Mouse (Mus musculus) splenic B cell, adult 2 months (primary cell): ENCODE data around the gene Olfr666.
"Not testable (repeated sequence)": the region's sequence is repeated elsewhere in the genome, so short reads cannot be mapped to it uniquely, and the experiment has no call there.

Source experiments
- DNase-seq: peaks from one replicate; pipeline ENCODE4 v3.0.0-alpha.2; 2011; ENCODE audit warnings: low read depth, low spot score
- H3K27me3 ChIP-seq: 2 replicates; pipeline ENCODE4 v1.6.1; 2012; ENCODE audit warnings: mild to moderate bottlenecking, low read length, moderate library complexity, mixed read lengths; ENCODE audit not compliant: control insufficient read depth, poor library complexity, insufficient read depth, severe bottlenecking
- H3K36me3 ChIP-seq: 2 replicates; pipeline ENCODE4 v1.6.1; 2012; ENCODE audit warnings: mild to moderate bottlenecking, low read length, moderate library complexity, mixed read lengths; ENCODE audit not compliant: control insufficient read depth, poor library complexity, insufficient read depth, severe bottlenecking

Gene Olfr666

GRCm38 (mm10) chr7:104895852-104896251 is at the start of gene Olfr666:
Olfr666 (minus strand) TSS chr7:104895952.
- H3K36me3 ChIP-seq = no peaks in the 10 kb centered on the region
- no peak for DNase-seq

GRCm38 (mm10) chr7:104933940-104934339 is 38.2 kb upstream of the Olfr666 start, which contains the start of gene Olfr669:
Olfr669 (plus strand) TSS chr7:104934240.
- H3K36me3 ChIP-seq = no peaks in the 10 kb centered on the region
- H3K27me3 ChIP-seq = no peaks in the 10 kb centered on the region

More at GRCm38 (mm10) chr7:104895852-104896251, at the start of gene Olfr666:
- H3K27me3 ChIP-seq = no peaks in the 10 kb centered on the region

GRCm38 (mm10) chr7:104927957-104928356 is 32.2 kb upstream of the Olfr666 start, which contains the start of gene Olfr668:
Olfr668 (minus strand) TSS chr7:104928057.
- no peaks in the 10 kb centered on the region for H3K36me3 ChIP-seq
- DNase-seq = no peak
- H3K27me3 ChIP-seq = no peaks in the 10 kb centered on the region

More at GRCm38 (mm10) chr7:104933940-104934339, 38.2 kb upstream of the Olfr666 start, which contains the start of gene Olfr669:
- no peak for DNase-seq

- no peak for DNase-seq
- Histone ChIP-seq H3K27me3 (no peaks in the 10 kb centered on the region), H3K36me3 (no peaks in the 10 kb centered on the region)
Observed at GRCm38 (mm10) chr7:104921382-104921781, 25.6 kb upstream of the Olfr666 start, which contains the start of gene Olfr667. Olfr667 (minus strand) TSS chr7:104921482.

- Histone ChIP-seq H3K27me3 (no peaks in the 10 kb centered on the region), H3K36me3 (no peaks in the 10 kb centered on the region)
- no peak for DNase-seq
Observed at GRCm38 (mm10) chr7:104877731-104878130, 18.0 kb downstream of the Olfr666 start, which contains the start of gene Olfr665. Olfr665 (plus strand) TSS chr7:104878031.

GRCm38 (mm10) chr7:104861381-104861780 is 34.4 kb downstream of the Olfr666 start:
- Histone ChIP-seq H3K27me3 (no peaks in the 10 kb centered on the region), H3K36me3 (no peaks in the 10 kb centered on the region)
- no peak for DNase-seq

- DNase-seq = no peak
- H3K27me3 ChIP-seq = no peaks in the 10 kb centered on the region
- H3K36me3 ChIP-seq = no peaks in the 10 kb centered on the region
Observed at GRCm38 (mm10) chr7:104857683-104858082, 38.1 kb downstream of the Olfr666 start.

GRCm38 (mm10) chr7:104856709-104857108 is 39.0 kb downstream of the Olfr666 start, which contains the start of gene Usp17la:
Usp17la (plus strand) TSS chr7:104857009.
- H3K36me3 ChIP-seq, DNase-seq, H3K27me3 ChIP-seq: not testable (repeated sequence)

GRCm38 (mm10) chr7:104855248-104855750 is 40.5 kb downstream of the Olfr666 start:
- DNase-seq = no peak
- Histone ChIP-seq H3K36me3 (no peaks in the 10 kb centered on the region), H3K27me3 (no peaks in the 10 kb centered on the region)

GRCm38 (mm10) chr7:104851546-104851945 is 44.2 kb downstream of the Olfr666 start:
- H3K36me3 ChIP-seq, DNase-seq, H3K27me3 ChIP-seq: not testable (repeated sequence)

GRCm38 (mm10) chr7:104843731-104844287 is 51.9 kb downstream of the Olfr666 start:
- no peak for DNase-seq
- H3K27me3 ChIP-seq = no peaks in the 10 kb centered on the region; the same call in 1 of the 2 replicates
- no peaks in the 10 kb centered on the region for H3K36me3 ChIP-seq

- no peak for DNase-seq
- Histone ChIP-seq H3K36me3 (no peaks in the 10 kb centered on the region), H3K27me3 (no peaks in the 10 kb centered on the region; the same call in 1 of the 2 replicates)
Observed at GRCm38 (mm10) chr7:104842503-104842902, 53.2 kb downstream of the Olfr666 start, which contains the start of gene Usp17lb. Usp17lb (minus strand) TSS chr7:104842603.
